Mouse (Mus musculus) kidney, adult 11 months (tissue): ENCODE measurements around the gene Kcnh1.
A peak's percentile ranks its signal among the peaks of the same experiment; 100 is the strongest.

Source experiments
- DNase-seq: peaks from one replicate; pipeline ENCODE4 v3.0.0; 2022

Gene Kcnh1

DNA sequence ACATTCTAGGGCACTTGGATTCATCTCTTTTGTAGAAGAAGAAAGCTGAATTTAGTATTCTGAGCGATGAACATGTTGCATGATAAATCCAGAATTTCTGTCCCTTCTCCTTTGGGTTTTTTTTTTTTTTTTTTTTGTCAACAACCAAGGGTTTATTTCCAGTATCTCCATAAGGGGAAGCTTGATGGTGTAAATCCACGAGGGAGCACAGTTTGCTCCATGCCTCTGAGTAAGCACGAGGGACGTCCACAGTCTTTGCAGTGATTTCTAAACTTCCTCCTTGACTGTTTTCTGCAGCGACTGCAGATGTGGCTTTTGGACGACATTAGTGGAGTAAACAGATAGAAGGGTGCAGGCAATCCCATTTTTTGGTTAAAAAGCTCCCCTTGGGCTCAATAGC, 140.6 kb downstream of the Kcnh1 start:
- DNase-seq, result no peak

DNA sequence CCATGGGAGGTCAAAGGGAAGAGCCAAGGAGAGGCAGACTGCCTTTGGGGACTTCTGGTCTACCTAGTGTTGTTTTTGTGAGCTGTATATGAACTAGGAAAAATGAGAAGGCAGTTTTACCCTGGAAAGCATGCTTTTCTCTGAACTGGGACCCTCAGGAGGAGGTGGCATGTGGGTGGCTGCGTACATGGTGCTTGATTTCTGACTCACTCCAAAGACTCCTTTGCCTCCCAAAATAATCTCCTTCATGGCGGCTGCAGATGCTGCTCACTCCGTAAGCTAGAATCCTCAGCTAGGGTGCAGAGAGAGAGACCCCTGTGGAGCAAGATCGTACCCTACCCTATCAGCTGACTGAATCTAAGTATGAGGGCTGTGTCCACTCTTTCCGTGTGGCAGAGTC, 145.5 kb downstream of the Kcnh1 start:
- no peak for DNase-seq

DNA sequence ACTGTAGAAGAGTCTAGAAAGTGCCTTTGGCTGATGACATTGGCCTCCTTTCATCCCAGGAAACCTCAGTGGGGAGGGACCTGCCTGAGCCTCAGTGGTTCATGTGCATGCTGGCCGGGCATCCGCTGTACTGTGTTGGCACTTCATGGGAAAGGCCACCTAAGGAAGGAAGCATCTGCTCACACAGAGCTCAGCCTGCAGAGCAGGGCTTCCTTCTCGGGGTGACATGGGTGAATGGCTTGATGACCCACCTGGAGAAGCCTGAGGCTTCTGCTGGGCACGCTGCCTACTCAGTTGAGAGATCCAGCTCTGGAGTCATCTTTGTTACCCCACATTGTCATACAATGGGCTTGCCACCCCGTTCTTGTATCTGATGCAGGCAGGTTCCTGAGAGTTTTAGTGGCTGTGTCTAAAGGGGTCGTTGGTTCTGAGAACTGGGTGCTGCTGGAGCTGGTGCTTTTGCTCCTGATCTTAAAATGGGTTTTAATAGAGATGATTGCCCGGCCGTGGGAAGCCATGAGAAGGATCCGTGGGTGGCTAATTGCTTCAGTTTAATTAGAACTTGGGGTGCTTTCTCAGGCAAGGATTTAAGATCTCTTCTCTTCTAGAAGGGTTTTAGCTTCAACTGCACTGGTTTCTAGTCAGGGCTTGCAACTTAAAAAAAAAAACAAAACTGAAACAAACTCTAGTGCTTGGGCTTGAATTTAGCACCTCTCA, 148.9 kb downstream of the Kcnh1 start:
- no peak for DNase-seq

GRCm38 (mm10) chr1:192341774-192342173, 151.2 kb downstream of the Kcnh1 start:
- DNase-seq, result no peak

- DNase-seq, result no peak
Measured at GRCm38 (mm10) chr1:192343996-192344395, 153.4 kb downstream of the Kcnh1 start.

DNA sequence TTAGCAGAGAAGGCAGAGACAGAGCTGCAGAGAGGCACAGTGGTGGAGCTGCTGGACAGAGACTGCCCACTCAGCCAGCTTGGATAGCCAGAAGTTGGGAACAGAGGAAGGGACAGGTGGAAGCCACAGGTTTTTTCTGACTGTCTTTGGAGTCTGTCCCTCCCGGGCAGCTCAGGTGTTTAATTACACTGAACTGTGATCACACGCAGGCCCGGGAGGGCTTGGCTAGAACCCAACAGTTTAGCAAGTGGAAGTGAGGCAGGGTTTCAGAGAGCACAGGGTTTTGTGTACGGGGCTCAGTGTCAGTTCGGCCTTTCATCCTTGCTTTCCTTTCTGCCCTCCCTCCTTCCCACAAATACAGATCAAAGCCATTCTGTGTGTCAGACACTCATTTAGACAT, 156.8 kb downstream of the Kcnh1 start:
- peak; percentile 3 for DNase-seq

GRCm38 (mm10) chr1:192356231-192356630, 165.7 kb downstream of the Kcnh1 start:
- DNase-seq, result no peak

DNA sequence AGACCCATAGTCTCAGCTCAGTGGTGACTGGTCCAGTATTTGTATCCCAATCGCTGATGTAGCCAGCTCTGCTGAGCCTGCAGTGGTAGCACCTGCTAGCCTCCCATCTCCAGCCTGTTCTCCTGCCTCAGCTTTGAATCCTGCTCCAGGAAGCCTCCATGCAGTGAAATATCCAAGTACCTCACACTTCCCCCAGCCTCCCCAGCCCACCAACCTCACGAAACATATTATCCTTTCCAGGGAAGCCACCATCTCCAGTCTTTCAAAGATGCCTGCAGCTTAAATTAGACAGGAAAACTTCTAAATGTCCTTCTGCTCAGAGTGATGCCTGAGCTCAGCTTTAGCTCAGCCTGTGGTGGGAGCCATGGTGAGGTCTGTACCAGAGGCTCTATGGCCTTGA, 168.6 kb downstream of the Kcnh1 start:
- DNase-seq, result no peak

DNA sequence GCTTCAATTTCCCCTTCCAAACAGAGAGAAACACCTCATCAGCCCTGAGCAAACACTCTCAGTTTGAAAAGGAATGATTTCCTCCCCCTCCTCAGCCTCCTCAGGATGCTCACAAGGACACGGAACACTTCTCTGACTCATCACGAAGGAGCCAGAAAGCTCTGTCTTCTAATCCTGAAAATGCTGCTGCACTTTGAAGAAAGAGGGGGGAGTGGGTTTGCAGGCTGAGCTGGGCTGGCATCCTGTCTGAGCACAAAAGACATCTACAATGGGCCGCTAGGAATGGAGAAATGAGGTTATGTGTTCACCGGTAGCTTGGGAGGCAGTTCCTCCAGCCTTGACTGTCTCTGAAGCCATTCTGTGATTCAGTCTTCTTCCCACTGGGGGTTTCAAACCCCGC, 177.8 kb downstream of the Kcnh1 start:
- no peak for DNase-seq

- DNase-seq, result no peak
Measured at GRCm38 (mm10) chr1:192371943-192372614, 181.5 kb downstream of the Kcnh1 start.

GRCm38 (mm10) chr1:192378546-192379075, 188.0 kb downstream of the Kcnh1 start:
- no peak for DNase-seq

GRCm38 (mm10) chr1:192380596-192381041, 190.0 kb downstream of the Kcnh1 start:
- DNase-seq, result no peak

GRCm38 (mm10) chr1:192387624-192388023, 197.1 kb downstream of the Kcnh1 start:
- DNase-seq, result no peak

GRCm38 (mm10) chr1:192391041-192391440, 200.5 kb downstream of the Kcnh1 start:
- no peak for DNase-seq

GRCm38 (mm10) chr1:192392232-192392631, 201.7 kb downstream of the Kcnh1 start:
- DNase-seq, result no peak

- DNase-seq, result no peak
Measured at GRCm38 (mm10) chr1:192399667-192400490, 209.3 kb downstream of the Kcnh1 start.

- peak; percentile 30 for DNase-seq
Measured at GRCm38 (mm10) chr1:192400991-192401390, 210.4 kb downstream of the Kcnh1 start.

GRCm38 (mm10) chr1:192402911-192403704, 212.5 kb downstream of the Kcnh1 start:
- no peak for DNase-seq

GRCm38 (mm10) chr1:192405136-192405535, 214.6 kb downstream of the Kcnh1 start:
- DNase-seq, result no peak

- DNase-seq, result no peak
Measured at GRCm38 (mm10) chr1:192406589-192406988, 216.0 kb downstream of the Kcnh1 start.

GRCm38 (mm10) chr1:192415813-192416212, 225.2 kb downstream of the Kcnh1 start:
- peak; percentile 88 for DNase-seq

DNA sequence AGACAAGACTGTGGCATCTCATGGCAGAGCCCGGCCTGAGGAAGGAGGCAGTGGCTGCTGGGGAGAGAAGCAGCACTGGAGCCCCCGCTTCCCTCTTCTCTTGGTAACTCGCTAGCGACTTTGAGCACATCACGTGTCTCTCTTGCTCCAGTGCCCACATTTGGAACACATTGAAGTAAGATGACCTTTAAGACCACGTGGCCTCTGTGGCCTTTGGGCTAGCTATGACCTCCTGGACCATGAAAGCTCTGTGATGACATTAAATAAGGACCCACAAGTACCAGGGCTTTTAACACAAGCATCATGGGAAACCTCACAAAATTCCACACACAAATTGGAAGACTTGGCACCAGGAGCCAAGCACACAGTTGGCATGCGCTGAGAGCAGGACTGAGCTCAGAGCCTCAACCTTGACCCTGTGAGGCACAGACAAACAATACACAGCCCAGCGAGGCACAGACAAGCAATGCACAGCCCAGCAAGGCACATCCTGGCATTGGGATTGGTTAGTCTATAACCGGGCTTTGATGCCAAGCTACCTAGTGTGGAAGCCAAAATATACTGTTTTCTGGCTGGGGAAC, 225.8 kb downstream of the Kcnh1 start:
- DNase-seq, result peak; percentile 75
